Comparison of ENCODE assay signal across 8 mouse cellular contexts in genomic region chr10:127286730-127287129, GRCm38 (mm10). TPM values are rescaled to one million over a fixed set of nuclear protein-coding genes. Genes with fewer than 3 reads are reported as not detected.
A peak's percentile ranks its signal among the peaks of the same experiment; 100 is the strongest.
DNase-seq lines count a peak whose midpoint lies in the region; ATAC-seq and TF ChIP-seq lines count a peak whose summit lies in the region.

No protein-coding gene starts in this region.

- intact Hi-C loops in left cerebral cortex, postnatal 25 days (cut with DNase I): no loop called here

- H3K4me2 ChIP-seq in liver, embryonic 11.5 days: peak overlapping the region; percentile 98
- peak overlapping the region; percentile 79 for H3K4me2 ChIP-seq in stomach, postnatal 0 days (replicated peaks; ENCODE audit: low read depth)

- peaks cover 49% of the 10 kb centered on the region for H3K36me3 ChIP-seq in liver, embryonic 11.5 days (ENCODE audit: control insufficient read depth, insufficient read depth, low read length)
- H3K36me3 ChIP-seq in stomach, postnatal 0 days (ENCODE audit: control insufficient read depth, insufficient read depth, low read length): peaks cover 40% of the 10 kb centered on the region

- H3K9me3 ChIP-seq in liver, embryonic 11.5 days (ENCODE audit: control insufficient read depth, low read length): no peaks in the 10 kb centered on the region
- no peaks in the 10 kb centered on the region for H3K9me3 ChIP-seq in stomach, postnatal 0 days (ENCODE audit: control insufficient read depth, low read length)

- no peak for TF ChIP-seq CTCF in stomach, postnatal 0 days (IDR thresholded peaks at IDR 0.05; ENCODE audit: low read depth)

- no peak for TF ChIP-seq EP300 in stomach, postnatal 0 days (optimal IDR thresholded peaks at IDR 0.05)

- 61% methylated on average over 7 of the region's 7 CpGs for whole genome bisulfite sequencing in liver, embryonic 11.5 days
- WGBS in stomach, postnatal 0 days: 45% methylated on average over 7 of the region's 7 CpGs

- H3K27ac ChIP-seq in liver, embryonic 11.5 days (ENCODE audit: low read depth, low read length): no peak overlapping the region; the same call in 1 of the 2 replicates
- no peak overlapping the region; the same call in 1 of the 2 replicates for H3K27ac ChIP-seq in stomach, postnatal 0 days (replicated peaks)

- DNase-seq in cerebellum, adult 11-12 months: peak; percentile 72
- no peak for DNase-seq in cerebellum, postnatal 4 days (ENCODE audit: low spot score in 2 of 2)
- DNase-seq in thymus, postnatal 4 days: peak; percentile 24
- DNase-seq in thymus, postnatal 10 days (ENCODE audit: low spot score in 2 of 2): no peak
- no peak for DNase-seq in liver, embryonic 11.5 days (ENCODE audit: low spot score)
- no peak for DNase-seq in stomach, postnatal 0 days (ENCODE audit: low spot score)
- DNase-seq in right cerebral cortex, postnatal 14 days: no peak
- DNase-seq in left cerebral cortex, postnatal 25 days (ENCODE audit: low spot score in 2 of 2): no peak

- H3K4me3 ChIP-seq in liver, embryonic 11.5 days (ENCODE audit: low read depth, low read length): peak overlapping the region; percentile 86
- H3K4me3 ChIP-seq in stomach, postnatal 0 days (ENCODE audit: low read depth, low read length): no peak overlapping the region

- H3K4me1 ChIP-seq in liver, embryonic 11.5 days (replicated peaks; ENCODE audit: control insufficient read depth, insufficient read depth, low read length): peaks cover 35% of the 10 kb centered on the region
- H3K4me1 ChIP-seq in stomach, postnatal 0 days (replicated peaks; ENCODE audit: control insufficient read depth, insufficient read depth): peaks cover 8% of the 10 kb centered on the region

- peak overlapping the region; percentile 90 for H3K9ac ChIP-seq in liver, embryonic 11.5 days (ENCODE audit: low read depth, low read length)
- peak overlapping the region; percentile 23 for H3K9ac ChIP-seq in stomach, postnatal 0 days (ENCODE audit: low read length)

- ATAC-seq in liver, embryonic 11.5 days (replicated peaks; ENCODE audit: low FRiP score): no peak
- ATAC-seq in stomach, postnatal 0 days (ENCODE audit: low FRiP score, low TSS enrichment): no peak

- no peaks in the 10 kb centered on the region for H3K27me3 ChIP-seq in liver, embryonic 11.5 days (replicated peaks; ENCODE audit: control insufficient read depth, insufficient read depth, low read length)
- no peaks in the 10 kb centered on the region for H3K27me3 ChIP-seq in stomach, postnatal 0 days (ENCODE audit: control insufficient read depth, insufficient read depth, low read length)

RNA-seq across cellular contexts. Expression of gene Mbd6, which starts 2.1 kb away (rescaled TPM):
- 14.2 and 19.0 TPM in 2 replicates for polyA plus RNA-seq in liver, embryonic 11.5 days (2014; fragmentation: Nextera tagmentation; extraction: Ambion mirVana)
- polyA plus RNA-seq in stomach, postnatal 0 days (2015; fragmentation: Nextera tagmentation; extraction: Ambion mirVana): 8.5 and 8.9 TPM in 2 replicates
- 10 to 100 TPM; 32.2 to 38.9 TPM for total RNA-seq in left cerebral cortex, postnatal 25 days (2021)

RNA-seq across cellular contexts. Expression of gene Dctn2, which starts 20.6 kb away (rescaled TPM):
- 135 TPM in 2 replicates for polyA plus RNA-seq in liver, embryonic 11.5 days (2014; fragmentation: Nextera tagmentation; extraction: Ambion mirVana)
- 134 and 147 TPM in 2 replicates for polyA plus RNA-seq in stomach, postnatal 0 days (2015; fragmentation: Nextera tagmentation; extraction: Ambion mirVana)
- total RNA-seq in left cerebral cortex, postnatal 25 days (2021): 100 to 1,000 TPM; 262 to 278 TPM

RNA-seq across cellular contexts. Expression of gene Kif5a, which starts 23.6 kb away (rescaled TPM):
- 1.3 and 1.4 TPM in 2 replicates for polyA plus RNA-seq in liver, embryonic 11.5 days (2014; fragmentation: Nextera tagmentation; extraction: Ambion mirVana)
- 2.2 and 2.3 TPM in 2 replicates for polyA plus RNA-seq in stomach, postnatal 0 days (2015; fragmentation: Nextera tagmentation; extraction: Ambion mirVana)
- 100 to 1,000 TPM; 934 to 952 TPM for total RNA-seq in left cerebral cortex, postnatal 25 days (2021)

RNA-seq across cellular contexts. Expression of gene Mars, which starts 24.9 kb away (rescaled TPM):
- polyA plus RNA-seq in liver, embryonic 11.5 days (2014; fragmentation: Nextera tagmentation; extraction: Ambion mirVana): 249 and 257 TPM in 2 replicates
- polyA plus RNA-seq in stomach, postnatal 0 days (2015; fragmentation: Nextera tagmentation; extraction: Ambion mirVana): 66.6 and 70.4 TPM in 2 replicates
- total RNA-seq in left cerebral cortex, postnatal 25 days (2021): 10 to 100 TPM; 56.0 to 57.1 TPM

RNA-seq across cellular contexts. Expression of gene Arhgap9, which starts 35.0 kb away (rescaled TPM):
- polyA plus RNA-seq in liver, embryonic 11.5 days (2014; fragmentation: Nextera tagmentation; extraction: Ambion mirVana): 22.0 and 24.4 TPM in 2 replicates
- 5.2 and 5.7 TPM in 2 replicates for polyA plus RNA-seq in stomach, postnatal 0 days (2015; fragmentation: Nextera tagmentation; extraction: Ambion mirVana)
- 1 to 10 TPM in 1 of 2 experiments, under 1 TPM in 1; 0.99 to 1.1 TPM for total RNA-seq in left cerebral cortex, postnatal 25 days (2021)

Comparison
In these comparisons a context has a peak if more than half of its experiments do, and no peak if none do; other contexts are left out.
1. DNase-seq: peak in cerebellum, adult 11-12 months (single experiment) and thymus, postnatal 4 days (single experiment); none in cerebellum, postnatal 4 days (0 of 2), thymus, postnatal 10 days (0 of 2), liver, embryonic 11.5 days (single experiment), stomach, postnatal 0 days (single experiment), right cerebral cortex, postnatal 14 days (single experiment) and left cerebral cortex, postnatal 25 days (0 of 2).